Mouse (Mus musculus) hindbrain, embryonic 14.5 days (tissue): ENCODE measurements around the gene Nudt4. TPM values are rescaled to one million over a fixed set of nuclear protein-coding genes. Genes with fewer than 3 reads are reported as not detected.

Source experiments
- ATAC-seq: fragments of 200-750 bp; cut with Nextera tagmentation; 2 replicates; pipeline ENCODE4 v1.8.0; 2017; ENCODE audit warnings: moderate number of reproducible peaks, mild to moderate bottlenecking, moderate TSS enrichment, moderate library complexity; ENCODE audit not compliant: low FRiP score
- DNase-seq: peaks from one replicate; pipeline ENCODE4 v3.0.0-alpha.2; 2015; ENCODE audit warnings: low spot score
- H3K27ac ChIP-seq: fragments of 300-500 bp; sonication (generic); 2 replicates; pipeline ENCODE4 v1.5.1; 2014; ENCODE audit warnings: mild to moderate bottlenecking, moderate library complexity
- H3K27me3 ChIP-seq: fragments of 300-500 bp; sonication (generic); 2 replicates; pipeline ENCODE4 v1.6.1; 2014; ENCODE audit warnings: mild to moderate bottlenecking, low read length, mixed read lengths; ENCODE audit not compliant: control insufficient read depth, insufficient read depth
- H3K36me3 ChIP-seq: fragments of 300-500 bp; sonication (generic); replicated peaks from 2 replicates; pipeline ENCODE4 v1.6.1; 2014; ENCODE audit not compliant: control insufficient read depth, insufficient read depth
- H3K4me1 ChIP-seq: fragments of 300-500 bp; sonication (generic); replicated peaks from 2 replicates; pipeline ENCODE4 v1.6.1; 2014; ENCODE audit warnings: antibody characterized with exemption, low read length, mixed read lengths; ENCODE audit not compliant: control insufficient read depth, insufficient read depth
- H3K4me2 ChIP-seq: fragments of 300-500 bp; sonication (generic); replicated peaks from 2 replicates; pipeline ENCODE4 v1.6.1; 2014; ENCODE audit warnings: mild to moderate bottlenecking, moderate library complexity
- H3K4me3 ChIP-seq: fragments of 300-500 bp; sonication (generic); replicated peaks from 2 replicates; pipeline ENCODE4 v1.5.1; 2014; ENCODE audit warnings: mild to moderate bottlenecking, low read length
- H3K9ac ChIP-seq: fragments of 300-500 bp; sonication (generic); 2 replicates; pipeline ENCODE4 v1.6.1; 2014
- H3K9me3 ChIP-seq: fragments of 300-500 bp; sonication (generic); 2 replicates; pipeline ENCODE4 v1.6.1; 2016; ENCODE audit warnings: low read length; ENCODE audit not compliant: control insufficient read depth
- WGBS: fragments of 180-500 bp; shearing (Covaris S2); extraction: QIAGEN DNeasy Blood & Tissue Kit; methylation state at CpG from one replicate; pipeline ENCODE4 v1.1.7; 2014; 5-methylcytosine and 5-hydroxymethylcytosine counted together
- polyA plus RNA-seq: library from polyadenylated mRNA; unstranded; fragments of >200 nt; fragmentation: Nextera tagmentation; extraction: Ambion mirVana; gene quantifications from 2 replicates; pipeline ENCODE4 v1.2.1, GENCODE M21; 2014

The Nudt4 gene
- polyA plus RNA-seq, 1 experiment from 2014 or later, result 98.9 TPM

DNA sequence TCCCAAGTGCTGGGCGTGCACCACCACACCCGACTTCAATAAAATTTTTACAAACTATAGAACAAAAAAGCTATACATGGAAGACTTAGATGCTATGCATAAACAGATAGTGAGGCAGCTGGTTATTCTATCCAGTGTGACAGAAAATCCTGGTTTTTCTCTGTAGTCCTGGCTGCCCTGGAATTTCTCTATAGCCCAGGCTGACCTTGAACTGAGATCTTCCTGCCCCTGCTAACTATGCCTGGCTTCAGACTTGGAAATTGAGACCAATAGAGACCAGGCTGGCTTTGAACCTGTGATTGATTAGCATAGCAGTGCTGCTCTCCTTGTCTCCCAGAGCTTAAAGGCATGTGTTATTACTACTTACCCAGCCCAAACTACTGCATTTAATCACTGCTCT is 17.8 kb downstream of the Nudt4 start:
- no peak overlapping the region for H3K4me2 ChIP-seq
- H3K36me3 ChIP-seq, result peaks cover 66% of the 10 kb centered on the region
- ATAC-seq (no peak), DNase-seq (no peak)
- WGBS, result 94% methylated on average over 2 of the region's 2 CpGs
- H3K9ac ChIP-seq, result no peak overlapping the region
- no peaks in the 10 kb centered on the region for H3K4me1 ChIP-seq
- H3K4me3 ChIP-seq, result no peak overlapping the region
- no peaks in the 10 kb centered on the region for H3K27me3 ChIP-seq
- no peak overlapping the region for H3K27ac ChIP-seq
- no peaks in the 10 kb centered on the region for H3K9me3 ChIP-seq

DNA sequence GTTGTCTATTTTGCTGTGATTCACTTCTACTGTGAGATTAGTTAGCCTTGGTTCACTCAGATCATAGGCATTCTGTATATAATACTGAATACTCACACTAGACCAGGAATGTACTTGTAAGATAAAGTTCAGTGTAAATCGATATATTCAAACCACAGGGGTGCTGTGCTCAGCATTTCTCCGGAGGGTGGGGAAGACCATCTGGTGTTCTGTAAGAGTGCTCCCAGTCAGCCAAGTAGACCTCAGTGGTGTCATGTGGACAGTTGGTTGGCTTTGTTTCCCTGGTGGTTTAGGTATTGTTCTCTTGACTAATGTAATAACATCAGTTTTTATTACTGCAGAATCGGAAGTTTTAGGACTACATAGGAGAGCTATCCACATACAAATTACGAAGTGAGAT is 18.9 kb downstream of the Nudt4 start:
- Histone ChIP-seq H3K4me2 (no peak overlapping the region), H3K9me3 (no peaks in the 10 kb centered on the region), H3K36me3 (peaks cover 56% of the 10 kb centered on the region), H3K4me1 (no peaks in the 10 kb centered on the region), H3K27me3 (no peaks in the 10 kb centered on the region), H3K27ac (no peak overlapping the region), H3K4me3 (no peak overlapping the region), H3K9ac (no peak overlapping the region)
- DNase-seq (no peak), ATAC-seq (no peak)
- WGBS, result 66% methylated on average over 4 of the region's 4 CpGs

DNA sequence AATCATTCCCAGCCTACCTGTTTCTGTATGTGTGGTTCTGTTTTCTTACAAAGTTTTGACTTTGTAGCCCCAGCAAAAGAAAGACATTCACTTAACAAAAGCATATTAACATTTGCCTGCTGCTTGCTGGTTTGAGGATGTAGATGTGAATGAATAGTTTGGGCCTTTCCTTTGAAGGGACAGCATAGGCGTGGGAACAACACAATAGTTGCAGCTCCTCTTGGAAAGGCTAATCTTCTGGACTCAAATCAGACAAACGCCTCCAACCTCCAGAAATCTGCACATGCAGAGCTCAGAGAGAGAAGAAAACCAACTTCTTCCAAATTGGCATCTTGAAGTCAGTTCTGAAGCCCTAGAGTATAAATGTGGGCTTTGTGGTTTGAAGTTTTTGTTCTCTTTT is 19.3 kb downstream of the Nudt4 start:
- DNase-seq, result no peak
- no peak overlapping the region for H3K4me2 ChIP-seq
- 72% methylated on average over 2 of the region's 2 CpGs for WGBS
- H3K27ac ChIP-seq, result no peak overlapping the region
- H3K36me3 ChIP-seq, result peaks cover 52% of the 10 kb centered on the region
- H3K9me3 ChIP-seq, result no peaks in the 10 kb centered on the region
- no peak overlapping the region for H3K9ac ChIP-seq
- ATAC-seq, result no peak
- H3K27me3 ChIP-seq, result no peaks in the 10 kb centered on the region
- H3K4me1 ChIP-seq, result no peaks in the 10 kb centered on the region
- H3K4me3 ChIP-seq, result no peak overlapping the region

DNA sequence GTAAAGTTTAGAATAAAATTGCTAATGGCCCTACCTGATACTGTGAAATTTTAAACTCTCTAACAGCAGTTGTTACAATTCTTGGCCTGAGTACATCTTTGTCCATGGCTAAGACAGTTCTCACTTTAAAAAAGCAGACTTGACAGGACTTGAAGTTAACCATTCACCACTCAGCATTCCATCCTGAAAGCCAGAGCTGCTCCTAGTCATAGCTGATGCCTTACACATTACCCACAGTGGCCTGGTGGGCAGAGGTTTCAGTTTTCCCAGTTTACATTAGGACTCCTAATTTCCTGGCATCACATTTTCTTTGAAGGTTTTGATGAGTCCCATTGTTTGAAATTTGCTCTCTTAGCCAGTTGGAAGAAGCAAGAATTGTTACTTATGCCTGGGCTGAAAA is 19.9 kb downstream of the Nudt4 start:
- H3K4me1 ChIP-seq, result no peaks in the 10 kb centered on the region
- H3K9me3 ChIP-seq, result no peaks in the 10 kb centered on the region
- H3K9ac ChIP-seq, result no peak overlapping the region
- no peak overlapping the region for H3K27ac ChIP-seq
- peaks cover 46% of the 10 kb centered on the region for H3K36me3 ChIP-seq
- no peak overlapping the region for H3K4me2 ChIP-seq
- no peaks in the 10 kb centered on the region for H3K27me3 ChIP-seq
- DNase-seq (no peak), ATAC-seq (no peak)
- H3K4me3 ChIP-seq, result no peak overlapping the region

DNA sequence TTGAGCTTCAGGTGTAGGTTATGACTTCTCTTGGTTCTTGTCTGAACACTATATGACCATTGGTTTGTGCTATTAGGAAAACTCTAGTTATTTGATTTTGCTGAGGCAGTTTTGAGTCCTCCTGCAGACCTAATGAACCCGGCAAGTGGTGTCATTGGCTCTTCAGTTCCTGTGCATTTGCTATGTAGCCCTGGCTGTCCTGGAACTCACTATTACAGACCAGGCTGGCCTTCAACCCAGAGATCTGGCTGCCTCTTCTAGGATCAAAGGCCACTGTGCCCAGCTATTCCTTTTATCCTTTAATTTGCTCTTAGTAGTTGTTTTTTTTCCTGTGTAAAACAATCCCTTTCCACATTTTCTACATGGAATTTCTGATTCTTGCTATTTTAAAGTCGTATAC is 20.6 kb downstream of the Nudt4 start:
- no peaks in the 10 kb centered on the region for H3K9me3 ChIP-seq
- DNase-seq (no peak), ATAC-seq (no peak)
- no peak overlapping the region for H3K9ac ChIP-seq
- H3K27ac ChIP-seq, result no peak overlapping the region
- no peaks in the 10 kb centered on the region for H3K4me1 ChIP-seq
- no peaks in the 10 kb centered on the region for H3K27me3 ChIP-seq
- H3K4me3 ChIP-seq, result no peak overlapping the region
- 94% methylated on average over 2 of the region's 2 CpGs for WGBS
- H3K36me3 ChIP-seq, result peaks cover 42% of the 10 kb centered on the region
- H3K4me2 ChIP-seq, result no peak overlapping the region

DNA sequence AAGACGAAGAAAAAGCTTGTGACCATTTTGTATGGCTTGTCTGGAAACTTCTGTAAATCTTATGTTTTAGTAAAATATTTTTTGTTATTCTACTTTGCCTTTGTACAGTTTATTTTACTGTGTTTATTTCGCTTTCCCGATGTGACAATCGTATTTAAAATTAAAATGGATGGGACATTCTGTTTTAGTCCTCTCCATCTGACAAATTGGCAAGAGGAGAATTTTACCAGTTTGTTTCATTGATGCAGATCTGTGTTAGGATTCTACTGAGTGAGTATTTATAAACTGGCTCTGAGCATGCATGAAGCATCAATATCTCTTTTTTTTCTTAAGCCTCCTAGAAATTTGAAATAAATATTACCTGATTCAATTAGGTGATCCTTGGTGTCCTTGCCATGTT is 21.0 kb downstream of the Nudt4 start:
- Histone ChIP-seq H3K27ac (no peak overlapping the region), H3K4me1 (no peaks in the 10 kb centered on the region), H3K27me3 (no peaks in the 10 kb centered on the region), H3K9me3 (no peaks in the 10 kb centered on the region), H3K4me3 (no peak overlapping the region), H3K4me2 (no peak overlapping the region), H3K36me3 (peaks cover 37% of the 10 kb centered on the region), H3K9ac (no peak overlapping the region)
- WGBS, result 97% methylated on average over 4 of the region's 4 CpGs
- no peak for DNase-seq
- ATAC-seq, result no peak

DNA sequence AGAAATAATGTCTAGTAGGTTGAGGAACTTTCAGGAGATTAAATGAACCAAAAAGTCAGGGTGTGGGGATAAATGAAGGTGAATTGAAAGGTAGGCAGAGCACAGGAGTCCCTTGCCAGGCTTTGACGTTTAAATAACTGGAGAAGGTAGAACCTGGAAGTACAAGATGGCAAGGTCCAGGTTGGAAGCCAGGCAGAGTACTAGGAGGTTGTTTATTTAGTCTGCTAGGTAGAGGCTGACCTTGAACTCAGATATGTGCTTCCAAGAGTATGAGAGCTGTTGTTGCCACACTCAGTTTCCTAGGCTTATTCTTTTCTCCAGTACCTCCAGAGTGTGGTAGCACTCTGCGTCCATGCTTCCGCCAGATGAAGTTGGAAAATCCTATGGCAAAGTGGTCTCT is 24.1 kb downstream of the Nudt4 start:
- Histone ChIP-seq H3K27me3 (no peaks in the 10 kb centered on the region), H3K9ac (no peak overlapping the region)
- 96% methylated on average over 3 of the region's 3 CpGs for WGBS

DNA sequence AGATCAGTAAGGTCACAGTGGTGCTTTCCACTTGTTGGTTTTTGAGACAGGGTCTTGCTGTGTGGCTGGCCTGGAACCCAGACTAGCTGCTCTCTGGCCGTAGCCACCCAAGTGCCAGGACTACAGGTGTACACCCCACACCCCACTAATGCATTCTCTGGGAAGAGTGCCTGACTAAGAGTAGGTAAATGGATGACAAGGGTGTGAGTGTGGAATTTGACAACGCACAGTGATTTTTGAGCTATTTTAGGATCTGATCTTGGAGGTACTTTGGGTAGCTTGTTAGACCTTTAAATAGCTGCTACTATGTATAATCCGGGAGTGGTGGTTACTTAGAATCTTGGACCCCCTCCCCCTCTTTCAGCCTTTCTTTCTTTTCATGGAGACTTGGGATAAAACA is 24.7 kb downstream of the Nudt4 start:
- no peak overlapping the region for H3K4me2 ChIP-seq
- H3K4me3 ChIP-seq, result no peak overlapping the region
- H3K9ac ChIP-seq, result no peak overlapping the region

More for the DNA sequence above, 24.1 kb downstream of the Nudt4 start:
- DNase-seq, result no peak
- Histone ChIP-seq H3K4me1 (no peaks in the 10 kb centered on the region), H3K27ac (no peak overlapping the region), H3K36me3 (peaks cover 10% of the 10 kb centered on the region; the same call in 1 of the 2 replicates), H3K4me2 (no peak overlapping the region), H3K4me3 (no peak overlapping the region), H3K9me3 (no peaks in the 10 kb centered on the region)
- no peak for ATAC-seq

DNA sequence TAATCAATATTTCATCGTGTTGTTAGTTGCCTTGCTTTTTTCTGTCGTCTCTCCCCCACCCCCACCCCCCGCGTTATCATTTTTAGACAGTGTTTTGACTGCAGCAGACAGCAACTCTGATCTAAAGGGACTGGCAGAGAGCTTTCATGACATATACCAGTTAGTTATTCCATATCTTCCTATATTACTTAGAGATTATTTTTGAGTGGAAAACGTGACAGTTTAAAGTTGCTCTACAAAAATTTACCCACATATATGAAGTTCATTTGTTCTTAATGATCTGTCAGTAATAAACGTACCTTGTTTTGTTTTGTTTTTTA is 27.8 kb downstream of the Nudt4 start:
- no peaks in the 10 kb centered on the region for H3K36me3 ChIP-seq
- ATAC-seq (no peak), DNase-seq (no peak)
- H3K4me3 ChIP-seq, result no peak overlapping the region
- H3K4me1 ChIP-seq, result no peaks in the 10 kb centered on the region; the same call in 1 of the 2 replicates
- no peak overlapping the region for H3K4me2 ChIP-seq
- H3K27me3 ChIP-seq, result no peaks in the 10 kb centered on the region
- H3K9ac ChIP-seq, result no peak overlapping the region
- H3K9me3 ChIP-seq, result no peaks in the 10 kb centered on the region
- 85% methylated on average over 6 of the region's 6 CpGs for WGBS
- no peak overlapping the region for H3K27ac ChIP-seq

More for the DNA sequence above, 24.7 kb downstream of the Nudt4 start:
- WGBS, result 92% methylated on average over 3 of the region's 3 CpGs
- H3K9me3 ChIP-seq, result no peaks in the 10 kb centered on the region
- H3K4me1 ChIP-seq, result no peaks in the 10 kb centered on the region
- no peaks in the 10 kb centered on the region for H3K27me3 ChIP-seq
- no peak for ATAC-seq
- peaks cover 4% of the 10 kb centered on the region; the same call in 1 of the 2 replicates for H3K36me3 ChIP-seq
- no peak for DNase-seq
- no peak overlapping the region for H3K27ac ChIP-seq

DNA sequence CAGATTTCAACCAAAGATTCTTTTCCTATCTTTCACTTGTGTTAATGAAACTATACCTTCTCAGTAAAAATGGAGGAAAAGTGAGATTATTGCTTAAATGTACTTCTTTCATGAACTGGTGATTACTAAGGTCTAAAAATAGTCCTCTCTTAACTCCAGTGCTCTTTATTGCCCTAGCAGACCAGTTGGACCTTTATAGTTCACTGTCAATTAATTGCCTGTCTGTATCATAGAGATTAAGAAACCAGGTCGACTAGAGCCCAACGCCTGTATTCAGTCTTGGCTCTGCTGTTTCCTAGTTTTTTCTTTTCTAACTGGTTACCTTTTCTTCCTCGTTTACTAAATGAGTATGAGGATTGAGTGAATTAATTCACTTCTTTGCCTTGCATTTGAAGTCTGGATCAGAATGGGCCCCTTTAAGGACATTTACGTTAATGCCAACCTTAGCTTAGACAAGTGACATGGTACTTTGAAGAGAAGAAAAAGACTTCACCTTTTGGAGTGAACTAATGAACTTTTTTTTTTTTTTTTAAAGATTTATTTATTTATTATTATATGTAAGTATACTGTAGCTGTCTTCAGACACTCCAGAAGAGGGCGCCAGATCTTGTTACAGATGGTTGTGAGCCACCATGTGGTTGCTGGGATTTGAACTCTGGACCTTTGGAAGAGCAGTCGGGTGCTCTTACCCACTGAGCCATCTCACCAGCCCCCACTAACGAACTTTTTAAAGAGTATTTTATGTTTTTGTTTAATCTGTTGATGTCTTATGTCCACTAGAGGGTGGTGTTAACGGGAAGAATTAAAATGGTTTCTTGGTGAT is 28.3 kb downstream of the Nudt4 start:
- no peak overlapping the region for H3K4me2 ChIP-seq
- DNase-seq (no peak), ATAC-seq (no peak)
- no peaks in the 10 kb centered on the region for H3K27me3 ChIP-seq
- H3K27ac ChIP-seq, result no peak overlapping the region
- 93% methylated on average over 8 of the region's 8 CpGs for WGBS
- no peaks in the 10 kb centered on the region for H3K9me3 ChIP-seq
- H3K4me1 ChIP-seq, result no peaks in the 10 kb centered on the region; the same call in none of the 2 replicates
- no peaks in the 10 kb centered on the region for H3K36me3 ChIP-seq
- H3K4me3 ChIP-seq, result no peak overlapping the region
- no peak overlapping the region for H3K9ac ChIP-seq
